Mouse (Mus musculus): ENCODE data around the gene Mrpl58. TPM values are rescaled to one million over a fixed set of nuclear protein-coding genes. Genes with fewer than 3 reads are reported as not detected.
A peak's percentile ranks its signal among the peaks of the same experiment; 100 is the strongest.

Mrpl58 gene
- 230 and 242 TPM in 2 replicates for polyA plus RNA-seq (2014; fragmentation: Nextera tagmentation; extraction: Ambion mirVana)

DNA sequence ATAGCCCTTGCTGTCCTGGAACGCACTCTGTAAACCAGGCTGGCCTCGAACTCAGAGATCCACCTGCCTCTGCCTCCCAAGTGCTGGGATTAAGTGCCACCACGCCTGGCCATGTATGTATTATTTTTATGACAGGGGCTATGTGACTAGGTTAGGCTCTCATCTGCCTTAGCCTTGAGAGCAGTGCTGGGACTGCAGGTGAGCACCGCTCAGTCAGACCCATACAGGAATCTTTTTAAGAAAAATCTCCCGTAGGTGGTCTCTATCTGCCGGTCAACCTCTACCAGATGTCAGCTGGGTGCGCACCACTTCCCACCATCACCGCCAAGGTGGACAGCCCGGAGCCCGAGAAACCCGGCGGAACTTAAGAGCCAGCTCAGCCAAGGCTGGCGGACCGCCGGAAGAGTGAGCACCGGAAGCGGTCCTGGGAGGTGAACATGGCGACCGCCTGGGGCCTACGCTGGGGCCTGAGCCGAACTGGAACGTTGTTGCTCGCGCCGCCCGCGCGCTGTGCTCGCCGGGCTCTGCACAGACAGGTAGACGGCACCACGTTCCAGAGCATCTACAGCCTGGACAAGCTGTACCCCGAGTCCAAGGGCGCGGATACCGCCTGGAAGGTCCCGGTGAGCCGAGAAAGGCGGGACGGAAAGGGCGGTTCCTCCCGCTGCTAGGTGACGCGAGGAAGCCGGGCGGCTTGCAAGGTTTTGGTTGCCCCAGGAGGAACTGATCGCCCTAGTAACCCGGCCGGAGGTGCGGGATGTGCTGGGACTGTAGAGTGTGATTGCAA lies at the start of gene Mrpl58:
Gene Mrpl58 (plus strand): TSS at position 415 of the 787 bp plus-strand sequence.
- Histone ChIP-seq H3K36me3 (ENCODE audit: insufficient read depth) (peaks cover 19% of the 10 kb centered on the region), H3K4me3 (ENCODE audit: low read depth, low read length) (peak within 1 kb of the TSS; percentile 83), H3K27ac (ENCODE audit: low read depth) (peak within 1 kb of the TSS; percentile 88), H3K4me1 (ENCODE audit: insufficient read depth) (peaks cover 7% of the 10 kb centered on the region), H3K4me2 (peak within 1 kb of the TSS; percentile 74), H3K9me3 (ENCODE audit: low read depth, low read length) (no peaks in the 10 kb centered on the region), H3K9ac (peak within 1 kb of the TSS; percentile 91), H3K27me3 (ENCODE audit: insufficient read depth, low read length) (no peaks in the 10 kb centered on the region)
- DNase-seq: peak; percentile 92
- peak; percentile 92 for ATAC-seq (ENCODE audit: insufficient read depth)
- TF ChIP-seq CTCF (IDR thresholded peaks at IDR 0.05; ENCODE audit: low read depth): no peak
- WGBS: 3% methylated on average over 50 of the region's 50 CpGs

DNA sequence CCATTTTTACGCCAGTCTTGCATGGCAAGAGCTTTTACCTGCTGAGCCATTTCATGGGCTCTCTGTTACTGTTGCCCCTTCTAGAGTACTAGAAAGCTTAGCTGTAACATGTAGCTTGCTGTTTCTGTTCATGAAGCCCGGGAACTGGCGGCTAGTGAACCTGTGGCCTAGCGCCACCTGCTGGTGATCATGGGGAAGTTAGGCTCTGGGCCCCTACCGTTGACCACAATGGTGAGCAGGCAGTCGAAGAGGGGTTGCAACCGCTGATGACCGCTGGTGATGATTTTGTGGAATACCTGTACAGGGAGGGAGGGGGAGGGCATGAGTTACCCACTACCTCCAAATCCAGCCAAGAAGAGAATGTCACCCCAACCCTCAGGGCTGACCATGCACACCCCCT lies 49.4 kb upstream of the Mrpl58 start:
- Histone ChIP-seq H3K4me1 (ENCODE audit: insufficient read depth) (no peaks in the 10 kb centered on the region), H3K27me3 (ENCODE audit: insufficient read depth, low read length) (no peaks in the 10 kb centered on the region), H3K27ac (ENCODE audit: low read depth) (no peak overlapping the region), H3K4me2 (no peak overlapping the region), H3K36me3 (ENCODE audit: insufficient read depth) (no peaks in the 10 kb centered on the region), H3K9me3 (ENCODE audit: low read depth, low read length) (no peaks in the 10 kb centered on the region), H3K9ac (no peak overlapping the region), H3K4me3 (ENCODE audit: low read depth, low read length) (no peak overlapping the region)
- DNase-seq: peak; percentile 92
- WGBS: 6% methylated on average over 8 of the region's 8 CpGs
- TF ChIP-seq CTCF (IDR thresholded peaks at IDR 0.05; ENCODE audit: low read depth): peak; percentile 99
- ATAC-seq (ENCODE audit: insufficient read depth): 0 out of 2 replicates have a peak, but pooled peaks have one; percentile 35

DNA sequence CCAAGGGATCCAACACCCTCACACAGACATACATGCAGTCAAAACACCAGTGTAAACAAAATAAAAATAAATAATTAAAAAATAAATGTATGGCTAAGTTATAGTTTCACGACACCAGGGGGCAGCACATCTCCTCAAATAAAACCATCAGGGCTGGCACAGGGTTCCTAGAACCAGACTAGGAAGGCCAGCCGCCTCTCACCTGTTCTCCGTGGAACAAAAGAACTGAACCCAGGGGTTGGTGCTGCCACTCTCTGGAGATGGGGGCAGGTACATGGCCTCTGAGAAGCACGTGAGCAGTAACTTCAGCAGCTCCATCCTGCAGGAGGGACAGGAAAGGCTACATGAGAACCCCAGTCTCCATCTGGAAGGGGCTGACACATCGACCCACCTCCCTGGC lies 45.1 kb upstream of the Mrpl58 start:
- Histone ChIP-seq H3K36me3 (ENCODE audit: insufficient read depth) (no peaks in the 10 kb centered on the region), H3K27me3 (ENCODE audit: insufficient read depth, low read length) (no peaks in the 10 kb centered on the region), H3K4me1 (ENCODE audit: insufficient read depth) (no peaks in the 10 kb centered on the region), H3K4me2 (no peak overlapping the region), H3K27ac (ENCODE audit: low read depth) (no peak overlapping the region), H3K9me3 (ENCODE audit: low read depth, low read length) (no peaks in the 10 kb centered on the region), H3K9ac (no peak overlapping the region), H3K4me3 (ENCODE audit: low read depth, low read length) (no peak overlapping the region)
- DNase-seq (peak; percentile 91), ATAC-seq (ENCODE audit: insufficient read depth) (0 out of 2 replicates have a peak, but pooled peaks have one; percentile 39)
- WGBS: 17% methylated on average over 5 of the region's 5 CpGs
- TF ChIP-seq CTCF (IDR thresholded peaks at IDR 0.05; ENCODE audit: low read depth): peak; percentile 68

- H3K9ac ChIP-seq: no peak overlapping the region
- H3K4me2 ChIP-seq: 0 out of 2 replicates have a peak overlapping the region, but pooled peaks have one; percentile 18
- 38% methylated on average over 3 of the region's 3 CpGs for WGBS
- TF ChIP-seq CTCF (IDR thresholded peaks at IDR 0.05; ENCODE audit: low read depth): no peak
- no peaks in the 10 kb centered on the region for H3K36me3 ChIP-seq (ENCODE audit: insufficient read depth)
- H3K9me3 ChIP-seq (ENCODE audit: low read depth, low read length): no peaks in the 10 kb centered on the region
- no peaks in the 10 kb centered on the region for H3K27me3 ChIP-seq (ENCODE audit: insufficient read depth, low read length)
- ATAC-seq (ENCODE audit: insufficient read depth): peak; percentile 27; the same call in 1 of the 2 replicates
- H3K4me1 ChIP-seq (ENCODE audit: insufficient read depth): no peaks in the 10 kb centered on the region; the same call in 1 of the 2 replicates
- DNase-seq: peak; percentile 40
- H3K27ac ChIP-seq (ENCODE audit: low read depth): peak overlapping the region; percentile 12; the same call in 1 of the 2 replicates
- H3K4me3 ChIP-seq (ENCODE audit: low read depth, low read length): no peak overlapping the region
Observed at GRCm38 (mm10) chr11:115359293-115359692, 44.3 kb upstream of the Mrpl58 start.

DNA sequence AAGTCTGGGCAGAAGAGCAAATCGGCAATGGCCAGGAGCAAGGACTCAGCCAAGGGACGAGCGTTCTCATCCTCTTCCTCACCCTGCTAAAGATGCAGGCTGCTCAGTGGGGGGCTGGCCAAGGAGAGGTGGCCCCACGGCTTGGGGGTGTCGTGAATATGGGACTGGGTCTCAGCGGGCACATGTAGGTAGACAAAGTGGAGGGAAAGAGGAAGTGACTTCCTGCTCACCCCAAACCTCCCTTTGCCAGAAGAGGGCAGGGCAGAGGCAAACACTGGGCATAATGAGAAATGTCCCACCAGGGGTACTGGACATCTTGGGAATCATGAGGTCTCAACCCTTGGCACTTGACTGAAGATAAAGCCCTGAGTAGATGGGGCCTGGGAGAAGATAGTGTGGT lies 43.8 kb upstream of the Mrpl58 start:
- Histone ChIP-seq H3K4me3 (ENCODE audit: low read depth, low read length) (no peak overlapping the region), H3K9me3 (ENCODE audit: low read depth, low read length) (no peaks in the 10 kb centered on the region), H3K4me2 (no peak overlapping the region), H3K9ac (no peak overlapping the region), H3K27me3 (ENCODE audit: insufficient read depth, low read length) (no peaks in the 10 kb centered on the region), H3K27ac (ENCODE audit: low read depth) (peak overlapping the region; percentile 12; the same call in 1 of the 2 replicates), H3K36me3 (ENCODE audit: insufficient read depth) (no peaks in the 10 kb centered on the region), H3K4me1 (ENCODE audit: insufficient read depth) (no peaks in the 10 kb centered on the region; the same call in 1 of the 2 replicates)
- WGBS: 58% methylated on average over 6 of the region's 6 CpGs
- ATAC-seq (ENCODE audit: insufficient read depth) (no peak), DNase-seq (no peak)
- peak; percentile 35; the same call in 1 of the 2 replicates for TF ChIP-seq CTCF (IDR thresholded peaks at IDR 0.05; ENCODE audit: low read depth)

DNA sequence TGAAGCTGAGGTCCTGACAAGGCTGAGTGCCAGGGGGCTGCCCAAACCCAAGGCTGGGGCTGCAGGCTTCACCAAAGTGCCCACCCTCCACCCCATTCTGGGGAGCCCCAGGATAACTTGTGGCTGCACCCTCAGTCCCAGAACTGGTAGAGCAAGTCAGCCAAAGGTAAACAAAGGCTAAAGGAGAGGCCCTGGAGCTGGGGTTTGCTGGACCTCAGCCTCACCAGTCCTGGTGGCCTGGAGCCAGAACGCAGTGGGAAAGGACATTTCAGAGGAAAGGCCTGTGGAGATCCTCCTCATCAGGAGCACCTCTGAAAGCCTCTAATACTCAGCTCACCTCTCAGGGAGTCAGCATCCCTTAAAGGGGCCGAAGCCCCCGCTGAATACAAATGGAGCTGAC lies 39.4 kb upstream of the Mrpl58 start:
- no peak for TF ChIP-seq CTCF (IDR thresholded peaks at IDR 0.05; ENCODE audit: low read depth)
- peaks cover 3% of the 10 kb centered on the region; the same call in 1 of the 2 replicates for H3K4me1 ChIP-seq (ENCODE audit: insufficient read depth)
- H3K36me3 ChIP-seq (ENCODE audit: insufficient read depth): no peaks in the 10 kb centered on the region
- H3K27me3 ChIP-seq (ENCODE audit: insufficient read depth, low read length): peaks cover 38% of the 10 kb centered on the region
- no peak overlapping the region for H3K27ac ChIP-seq (ENCODE audit: low read depth)
- no peaks in the 10 kb centered on the region for H3K9me3 ChIP-seq (ENCODE audit: low read depth, low read length)
- 73% methylated on average over 3 of the region's 3 CpGs for WGBS
- H3K4me2 ChIP-seq: no peak overlapping the region
- H3K9ac ChIP-seq: no peak overlapping the region
- no peak for DNase-seq
- no peak overlapping the region for H3K4me3 ChIP-seq (ENCODE audit: low read depth, low read length)
- no peak for ATAC-seq (ENCODE audit: insufficient read depth)

- ATAC-seq (ENCODE audit: insufficient read depth): no peak; the same call in 1 of the 2 replicates
- Histone ChIP-seq H3K36me3 (ENCODE audit: insufficient read depth) (no peaks in the 10 kb centered on the region), H3K9ac (no peak overlapping the region), H3K4me1 (ENCODE audit: insufficient read depth) (peaks cover 3% of the 10 kb centered on the region; the same call in 1 of the 2 replicates), H3K4me3 (ENCODE audit: low read depth, low read length) (peak overlapping the region; percentile 52; the same call in 1 of the 2 replicates), H3K27ac (ENCODE audit: low read depth) (no peak overlapping the region), H3K4me2 (peak overlapping the region; percentile 82), H3K27me3 (ENCODE audit: insufficient read depth, low read length) (peaks cover 38% of the 10 kb centered on the region), H3K9me3 (ENCODE audit: low read depth, low read length) (no peaks in the 10 kb centered on the region)
- no peak for DNase-seq
- TF ChIP-seq CTCF (IDR thresholded peaks at IDR 0.05; ENCODE audit: low read depth): no peak
- WGBS: 25% methylated on average over 7 of the region's 7 CpGs
Observed at GRCm38 (mm10) chr11:115366039-115366705, 37.4 kb upstream of the Mrpl58 start.

All from lung, embryonic 14.5 days (tissue).